Mouse (Mus musculus) testis, postnatal 10 days (tissue): ENCODE results near the gene B230307C23Rik.
"Not testable (repeated sequence)": the region's sequence is repeated elsewhere in the genome, so short reads cannot be mapped to it uniquely, and the experiment has no call there.

Experiments
- DNase-seq: peaks from one replicate; pipeline ENCODE4 v3.0.0; 2021; ENCODE audit warnings: low spot score

The B230307C23Rik gene

DNA sequence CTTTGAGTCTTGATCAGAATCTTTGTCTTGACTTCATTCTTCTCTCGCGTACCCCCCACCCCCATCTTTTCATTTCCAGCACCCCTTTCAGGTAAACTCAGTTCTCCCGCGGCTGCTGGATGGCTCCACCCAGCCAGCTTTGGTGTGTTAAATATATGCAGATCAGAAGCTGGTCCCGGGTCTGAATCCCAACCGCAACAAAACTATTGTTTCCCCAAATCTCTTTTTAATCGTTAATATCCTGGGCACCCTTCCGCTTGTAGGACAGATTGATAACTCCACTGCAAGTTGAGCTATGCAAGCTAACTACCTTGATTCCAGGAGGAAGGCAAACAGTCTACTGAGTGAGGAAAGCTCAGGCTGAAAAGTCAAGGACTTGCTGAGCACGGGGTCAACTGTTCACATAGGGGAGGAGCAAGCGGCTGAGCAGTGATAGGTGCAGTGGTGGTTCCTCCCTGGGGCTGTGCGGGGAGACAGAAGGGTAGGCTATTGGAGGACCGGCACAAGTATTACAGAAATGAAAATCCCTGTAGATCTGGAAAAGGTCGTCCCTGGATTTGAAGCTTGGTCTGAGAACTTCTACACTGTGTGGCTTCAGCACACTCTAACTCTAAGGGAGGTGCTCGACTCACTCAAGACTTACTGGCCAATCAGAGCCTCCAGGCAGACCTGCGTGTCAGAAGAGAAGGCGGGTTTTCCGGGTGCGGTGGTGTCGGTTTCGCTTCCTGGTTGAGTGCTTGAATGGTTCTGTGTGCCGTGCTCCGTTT lies at the start of gene B230307C23Rik:
Gene B230307C23Rik, plus strand, starts transcription at position 700 of the 767 bp plus-strand sequence.
- DNase-seq: peak; percentile 77

DNA sequence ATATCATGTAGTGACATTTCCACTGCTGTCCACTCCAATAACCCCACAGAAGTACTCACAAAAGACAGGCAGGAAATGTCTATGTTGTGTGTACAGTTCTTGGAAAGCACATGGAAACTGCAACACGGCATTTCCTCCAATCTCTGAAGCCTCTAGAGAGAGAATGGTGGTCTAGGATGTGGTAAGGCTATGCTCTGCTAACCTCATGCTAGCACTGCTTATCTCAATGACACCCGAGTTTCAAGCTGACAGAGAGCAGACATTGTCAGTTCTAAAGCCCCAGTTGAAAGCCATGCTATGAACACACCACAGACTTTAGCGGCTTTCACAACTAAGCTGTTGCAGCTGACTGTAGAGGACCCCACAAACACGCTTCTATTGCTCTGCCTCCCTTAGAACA lies 48.3 kb upstream of the B230307C23Rik start:
- no peak for DNase-seq

DNA sequence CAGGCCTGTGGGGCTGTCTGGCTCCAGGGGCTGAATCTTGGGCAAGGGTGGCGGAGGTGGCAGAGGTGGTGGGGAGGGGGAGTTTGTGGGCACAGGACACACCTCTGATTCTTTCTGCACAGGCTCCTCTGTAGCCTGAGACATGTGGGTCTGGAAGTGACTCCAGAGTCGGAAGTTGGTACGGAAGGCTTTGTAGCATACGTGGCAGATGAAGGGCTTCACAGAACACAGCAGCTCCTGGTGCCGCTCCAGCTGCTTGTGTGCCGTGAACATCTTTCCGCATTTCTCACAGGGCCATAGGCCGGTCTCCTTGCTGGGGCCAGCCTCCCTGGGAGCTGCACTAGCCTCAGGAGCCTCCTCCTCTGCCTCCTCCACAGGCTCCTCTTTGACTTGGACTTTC lies 47.1 kb upstream of the B230307C23Rik start:
- no peak for DNase-seq

DNA sequence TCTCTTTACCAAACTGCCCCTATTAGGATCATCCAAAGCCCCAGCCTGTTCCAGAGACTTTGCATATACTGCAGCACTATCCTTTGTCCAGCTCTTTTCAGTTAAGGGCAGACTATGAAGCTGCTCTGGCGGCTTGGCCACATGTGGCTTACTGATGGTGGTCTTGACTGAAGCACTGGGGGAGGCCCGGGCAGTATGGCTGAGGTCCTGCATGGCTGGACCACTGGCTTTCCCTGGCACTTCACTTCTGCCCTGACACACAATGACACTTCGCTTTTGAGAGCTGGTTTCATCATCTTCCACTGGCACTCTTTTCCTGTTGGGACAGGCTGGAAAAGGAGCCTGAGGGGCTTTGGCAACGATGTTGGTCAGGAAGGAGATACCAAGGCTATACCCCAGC lies 44.7 kb upstream of the B230307C23Rik start:
- DNase-seq: no peak

DNA sequence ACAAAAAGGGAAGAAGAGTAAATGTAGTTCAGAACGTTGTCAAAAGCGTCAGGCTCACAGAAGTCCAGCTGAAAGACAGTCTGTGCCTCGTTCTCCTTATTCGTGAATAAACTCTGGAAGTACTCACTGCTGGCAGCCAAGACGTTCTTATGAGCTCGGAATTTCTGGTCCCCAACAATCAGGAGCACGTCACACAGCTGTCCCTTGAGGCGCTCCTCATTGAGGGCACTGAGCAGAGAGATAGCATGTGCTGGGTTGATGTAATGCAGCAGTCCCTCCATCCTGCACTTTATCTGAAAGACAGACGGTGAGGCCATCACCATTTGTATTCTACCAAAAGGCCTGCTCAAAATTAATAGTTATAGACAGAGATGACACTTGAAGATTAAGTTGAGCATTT lies 44.3 kb upstream of the B230307C23Rik start:
- no peak for DNase-seq

DNA sequence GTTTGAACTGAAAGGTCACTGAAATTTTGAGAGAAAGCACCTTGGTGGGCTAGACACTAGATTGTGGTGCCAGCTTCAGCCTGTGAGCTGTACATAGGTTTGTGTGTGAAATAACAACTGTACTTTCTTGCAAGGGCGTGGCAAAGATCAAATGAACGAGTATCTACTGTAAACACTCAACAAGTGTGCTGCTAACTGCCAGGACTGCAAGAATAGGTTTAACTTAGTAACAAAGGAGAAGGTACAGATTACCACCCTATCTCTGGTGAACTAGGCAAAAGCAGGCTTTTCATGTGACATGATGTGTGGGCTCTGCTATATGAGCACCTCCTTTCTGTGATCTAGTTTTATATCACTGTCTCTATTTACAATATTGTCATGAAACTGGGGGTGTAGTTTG lies 43.8 kb upstream of the B230307C23Rik start:
- DNase-seq: no peak

DNA sequence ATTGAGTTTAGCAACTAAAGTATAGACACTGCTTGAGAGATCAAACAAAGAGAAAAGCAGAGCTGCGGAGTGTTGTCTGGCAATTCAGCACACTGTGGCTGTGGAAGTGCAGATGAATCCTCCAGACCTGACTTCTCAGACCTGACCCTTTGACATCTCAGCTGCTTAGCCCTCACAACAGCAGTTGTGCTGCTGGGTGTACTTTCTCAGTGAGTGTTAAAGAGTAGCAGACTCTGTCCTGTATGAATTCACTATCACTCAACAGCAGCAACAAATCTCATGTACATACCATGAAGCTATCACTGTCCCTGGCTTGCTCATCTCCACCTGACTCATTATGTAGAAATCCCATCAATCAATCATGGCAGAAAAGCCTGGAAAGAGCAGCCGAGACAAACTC lies 41.1 kb upstream of the B230307C23Rik start:
- DNase-seq: no peak

DNA sequence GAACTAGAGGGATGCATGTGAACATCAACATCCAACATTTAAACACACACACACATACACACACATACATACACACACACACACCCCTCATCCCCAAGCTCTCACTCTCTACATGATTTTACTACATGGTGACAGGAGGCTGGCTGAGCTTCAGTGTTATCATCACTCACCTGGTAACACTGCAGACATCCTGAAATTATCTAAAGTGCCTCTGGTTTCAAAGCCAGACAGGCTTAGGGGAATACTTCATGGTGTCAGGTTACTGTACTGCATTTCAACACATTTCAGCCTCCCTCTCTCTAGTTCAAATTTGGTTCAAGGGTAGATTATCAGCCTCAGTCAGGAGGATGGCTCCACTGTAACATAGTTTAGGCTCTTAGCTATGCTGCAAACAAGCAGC lies 39.5 kb upstream of the B230307C23Rik start:
- DNase-seq: no peak

DNA sequence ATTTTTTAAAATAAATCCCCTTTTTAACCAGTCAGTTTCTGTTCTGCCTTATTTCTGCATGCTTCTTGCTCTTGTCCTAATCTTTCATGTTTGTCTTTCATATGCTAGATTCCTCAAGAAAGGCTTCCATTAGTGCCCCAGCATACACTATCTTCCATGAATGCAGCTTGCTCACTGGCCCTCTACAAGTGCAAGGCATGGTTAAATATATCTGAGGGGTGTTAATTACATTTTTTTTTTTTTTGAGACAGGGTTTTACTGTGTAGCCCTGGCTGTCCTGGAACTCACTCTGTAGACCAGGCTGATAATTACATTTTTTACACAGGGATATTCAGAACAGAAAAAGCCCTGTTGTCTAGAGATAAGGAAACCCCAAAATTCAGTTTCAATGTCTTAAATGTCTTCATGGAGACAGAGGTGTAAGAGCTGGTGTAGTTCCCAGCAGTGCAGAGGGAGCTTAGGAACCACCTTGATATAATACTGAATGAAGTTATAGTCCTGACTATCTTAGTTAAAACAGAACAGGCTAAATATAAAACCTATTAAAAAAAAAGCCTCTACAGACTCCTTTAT lies 38.6 kb upstream of the B230307C23Rik start:
- no peak for DNase-seq

DNA sequence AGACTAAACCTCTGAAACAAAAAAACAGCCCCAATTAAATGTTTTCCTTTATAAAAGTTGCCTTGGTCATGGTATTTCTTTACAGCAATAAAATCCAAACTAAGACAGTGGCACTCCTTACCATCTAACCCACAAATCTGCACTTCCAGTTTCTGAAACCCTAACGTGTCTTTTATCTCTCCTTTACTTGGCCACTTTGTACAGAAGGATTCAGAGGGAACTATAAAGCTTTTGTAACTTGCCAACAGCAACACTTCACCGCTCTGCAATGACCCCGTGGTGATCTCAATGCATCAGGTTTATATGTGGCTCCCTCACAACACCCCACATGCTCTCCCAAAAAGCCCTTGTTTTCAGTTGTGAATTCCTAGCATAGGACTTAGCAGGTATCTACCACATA lies 36.8 kb upstream of the B230307C23Rik start:
- DNase-seq: no peak

DNA sequence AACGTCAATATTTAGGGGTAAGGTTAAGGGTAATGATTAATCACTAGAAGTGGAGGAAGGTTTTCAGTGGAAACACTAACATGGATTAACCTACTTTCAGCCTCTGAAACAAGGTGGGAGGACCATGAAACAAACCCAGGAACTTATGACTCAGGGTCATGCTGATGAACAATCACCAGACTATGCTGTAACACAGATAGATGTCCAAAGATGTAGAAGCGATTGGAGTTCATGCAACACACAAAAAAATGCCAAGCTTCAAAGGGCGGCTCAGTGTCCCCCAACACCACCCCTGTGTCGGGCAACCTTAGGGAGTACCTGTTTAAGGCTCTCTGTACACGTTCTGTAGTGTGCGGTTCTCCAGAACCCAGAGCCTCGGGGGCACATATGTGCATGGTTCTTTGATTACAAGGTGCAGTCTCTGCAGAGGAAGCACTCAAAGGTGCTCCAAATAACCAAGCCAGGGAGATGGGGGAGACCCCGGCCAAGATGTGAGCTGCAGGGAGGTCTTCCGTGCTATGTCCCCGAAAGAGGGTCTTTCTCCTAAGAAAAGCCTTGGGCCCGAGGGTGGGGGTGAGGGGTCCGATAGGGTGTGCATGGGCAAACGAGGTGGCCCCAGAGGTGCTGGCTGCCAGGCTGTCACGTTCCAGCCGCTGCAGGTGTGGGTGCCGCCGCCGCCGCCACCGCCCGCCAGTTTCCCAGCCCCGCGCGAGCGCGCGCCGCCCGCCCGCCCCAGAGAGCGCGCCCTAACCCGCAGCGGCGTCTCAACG lies 35.5 kb upstream of the B230307C23Rik start:
- no peak for DNase-seq

DNA sequence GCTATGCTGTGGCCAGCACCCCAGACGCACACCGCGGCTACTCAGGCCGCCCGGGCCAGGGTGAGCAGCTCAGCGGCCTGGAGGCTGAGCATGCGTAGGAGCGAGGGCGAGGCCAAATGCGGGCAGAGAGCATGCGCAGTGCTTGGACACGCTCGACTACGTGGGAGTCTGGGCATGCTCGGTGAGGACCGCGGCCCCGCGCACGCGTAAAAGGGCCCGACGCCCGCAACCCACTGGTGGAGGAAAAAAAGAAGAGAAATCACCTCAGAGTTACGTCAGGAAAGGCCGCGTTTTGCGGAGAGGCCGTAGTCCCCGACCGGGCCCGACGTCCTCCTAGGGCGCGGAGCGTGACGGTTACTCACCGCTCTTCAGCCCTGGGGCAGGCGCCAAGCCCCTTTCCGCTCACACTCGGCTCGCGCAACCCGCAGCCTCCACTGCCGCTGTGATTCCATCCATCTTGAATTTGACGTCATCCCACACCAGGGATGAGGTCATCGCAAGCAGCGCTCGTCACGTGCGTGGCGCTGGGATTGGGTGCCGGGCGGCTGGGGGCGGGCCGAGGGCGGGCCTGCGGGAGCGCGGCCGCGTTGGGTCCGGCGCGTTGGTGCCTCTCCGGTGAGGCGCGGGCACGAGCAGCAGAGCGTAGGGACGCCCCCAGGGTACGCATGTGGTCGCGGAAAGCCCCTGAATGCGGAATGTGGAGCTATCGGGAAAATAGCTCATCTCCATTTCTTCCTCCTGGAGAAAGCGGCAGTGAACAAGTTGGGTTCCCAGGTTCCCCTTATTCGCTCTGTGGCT lies 34.8 kb upstream of the B230307C23Rik start, which contains the start of the genes C2cd2 and Zbtb21:
Gene C2cd2, minus strand, starts transcription at position 448 of the 798 bp plus-strand sequence.
Gene Zbtb21, minus strand, starts transcription at position 472 of the 798 bp plus-strand sequence.
- peak; percentile 97 for DNase-seq

DNA sequence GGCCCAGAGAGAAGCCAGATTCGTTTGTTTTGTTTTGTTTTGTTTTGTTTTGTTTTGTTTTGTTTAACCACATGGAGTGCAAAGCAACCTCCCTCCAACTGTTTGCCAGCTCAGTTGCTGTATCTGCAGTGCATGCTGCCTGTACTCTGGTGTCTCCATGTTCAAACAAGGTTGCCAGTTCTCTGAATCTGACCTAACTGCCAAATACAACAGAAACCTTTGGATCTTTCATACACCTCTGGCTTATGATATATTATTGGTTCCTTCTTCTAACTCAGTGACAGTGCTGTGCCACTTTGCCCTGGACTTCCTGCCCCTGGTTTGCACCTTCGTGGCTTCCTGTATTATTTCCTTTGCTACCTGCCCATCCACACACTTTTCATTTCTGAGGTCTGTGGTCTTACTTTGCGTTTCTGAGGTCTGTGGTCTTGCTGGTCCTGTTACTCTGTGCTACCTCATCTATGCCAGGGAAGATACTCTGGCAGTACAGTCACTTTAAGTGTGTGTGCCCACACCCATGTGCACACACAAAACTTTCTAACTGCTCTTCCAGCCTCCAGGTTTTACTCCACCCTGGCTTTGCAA lies 33.1 kb upstream of the B230307C23Rik start:
- no peak for DNase-seq

DNA sequence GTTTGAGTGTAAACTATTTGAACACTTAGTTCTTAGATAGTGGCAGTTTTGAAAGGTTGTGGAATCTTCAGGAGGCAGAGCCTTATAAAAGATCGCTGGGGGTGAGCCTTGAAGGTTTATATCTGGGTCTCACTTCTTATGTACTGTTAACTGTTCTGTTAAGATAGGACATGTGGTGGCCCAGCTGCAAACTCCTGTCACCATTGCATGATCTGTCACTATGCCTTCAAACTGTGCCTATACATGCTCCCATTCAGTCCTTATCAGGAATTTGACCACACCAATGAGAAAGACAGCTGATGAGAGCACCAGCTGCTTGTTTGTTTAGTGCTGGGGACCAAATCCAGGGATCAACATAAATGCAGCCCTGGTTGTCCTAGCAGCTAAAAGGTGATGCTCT lies 19.8 kb upstream of the B230307C23Rik start:
- no peak for DNase-seq

DNA sequence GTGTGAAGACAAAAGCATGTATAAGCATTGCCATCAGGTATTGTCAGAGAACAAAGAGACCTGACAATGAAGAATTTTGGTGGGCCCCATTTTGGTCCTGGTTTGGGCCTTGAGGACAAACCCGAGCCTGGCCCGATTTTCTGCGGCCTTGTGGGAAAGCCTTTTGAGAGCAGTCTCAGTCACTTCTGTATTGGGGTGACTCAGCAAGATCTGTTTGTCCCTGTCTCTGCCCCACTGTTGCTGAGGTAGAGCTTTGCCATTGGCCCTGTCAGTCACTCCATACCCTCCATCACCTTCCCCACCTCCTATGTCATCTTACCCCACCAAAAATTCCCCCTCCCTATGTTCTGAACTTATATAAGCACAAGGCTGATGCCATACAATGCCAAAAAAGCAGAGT lies 19.4 kb upstream of the B230307C23Rik start:
- no peak for DNase-seq

DNA sequence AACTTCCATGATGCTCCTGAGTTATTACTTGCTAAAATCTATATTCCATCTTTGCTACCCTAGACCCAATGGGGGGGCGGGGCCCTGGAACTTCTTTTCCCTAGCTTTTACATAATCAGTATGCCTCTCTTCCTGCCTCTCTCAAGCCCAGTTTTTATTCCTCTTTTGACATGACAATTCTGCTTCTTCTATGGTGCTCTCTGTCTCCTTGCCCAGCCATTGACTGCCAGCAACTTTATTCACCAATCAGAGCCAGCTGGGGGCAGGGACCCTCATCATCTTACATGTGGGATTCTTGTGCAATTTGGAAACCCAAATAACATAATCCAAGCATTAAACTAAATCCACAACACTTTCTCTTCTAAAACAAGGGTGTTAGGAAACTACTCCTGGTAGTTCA lies 15.8 kb upstream of the B230307C23Rik start:
- DNase-seq: no peak

DNA sequence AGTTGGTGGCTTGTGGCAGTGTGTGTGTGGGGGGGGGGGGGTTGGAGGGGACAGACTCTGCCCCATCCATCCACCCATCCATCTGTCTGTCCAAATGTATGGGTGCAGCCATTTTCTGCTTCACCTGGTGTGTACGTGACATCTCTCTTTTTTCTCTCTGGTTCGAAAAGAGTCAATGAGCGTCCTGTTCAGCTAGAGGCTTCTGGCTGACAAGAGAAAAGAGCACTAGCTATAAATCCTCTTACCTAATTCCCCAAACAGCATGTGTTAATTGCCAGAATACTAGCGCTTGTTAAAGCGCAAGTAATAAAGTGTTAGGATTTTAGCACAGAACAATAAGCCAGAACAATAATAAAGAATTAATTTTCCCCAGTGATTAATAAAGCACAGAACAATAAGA lies 12.5 kb upstream of the B230307C23Rik start:
- no peak for DNase-seq

DNA sequence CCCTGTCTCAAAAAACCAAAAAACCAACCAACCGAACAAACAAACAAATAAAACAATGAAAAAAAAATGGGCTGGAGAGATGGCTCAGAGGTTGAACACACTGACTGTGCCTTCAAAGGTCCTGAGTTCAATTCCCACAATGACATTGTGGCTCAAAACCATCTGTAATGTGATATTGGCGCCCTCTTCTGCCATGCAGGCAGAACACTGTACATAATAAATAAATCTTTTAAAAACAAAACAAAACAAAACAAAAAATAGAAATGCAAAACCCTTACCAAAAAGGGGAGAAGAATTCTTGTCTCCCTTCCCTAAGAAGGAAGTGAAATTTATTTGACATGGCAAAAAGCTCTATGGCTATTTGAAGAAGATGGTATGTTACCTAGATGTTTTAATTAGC lies 5.6 kb upstream of the B230307C23Rik start:
- DNase-seq: no peak

DNA sequence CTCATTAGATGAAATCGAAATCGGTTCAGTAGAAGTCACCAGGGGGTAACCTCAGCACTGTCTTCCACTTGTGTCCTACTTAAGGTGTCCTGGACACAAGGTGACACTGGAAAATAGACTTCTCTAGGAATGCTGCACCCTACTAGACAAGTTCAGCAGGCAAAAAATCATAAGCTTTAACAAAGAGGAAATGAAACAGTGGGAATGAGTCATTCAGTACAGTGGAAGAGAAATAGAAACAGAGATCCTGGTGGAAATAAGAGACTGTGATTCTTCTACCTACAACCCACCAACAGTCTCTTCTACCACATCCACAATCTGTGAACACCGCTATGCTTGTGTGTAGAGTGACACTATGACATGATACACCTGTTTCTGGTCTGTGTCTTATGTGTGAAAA lies 4.6 kb upstream of the B230307C23Rik start:
- DNase-seq: not testable (repeated sequence)

DNA sequence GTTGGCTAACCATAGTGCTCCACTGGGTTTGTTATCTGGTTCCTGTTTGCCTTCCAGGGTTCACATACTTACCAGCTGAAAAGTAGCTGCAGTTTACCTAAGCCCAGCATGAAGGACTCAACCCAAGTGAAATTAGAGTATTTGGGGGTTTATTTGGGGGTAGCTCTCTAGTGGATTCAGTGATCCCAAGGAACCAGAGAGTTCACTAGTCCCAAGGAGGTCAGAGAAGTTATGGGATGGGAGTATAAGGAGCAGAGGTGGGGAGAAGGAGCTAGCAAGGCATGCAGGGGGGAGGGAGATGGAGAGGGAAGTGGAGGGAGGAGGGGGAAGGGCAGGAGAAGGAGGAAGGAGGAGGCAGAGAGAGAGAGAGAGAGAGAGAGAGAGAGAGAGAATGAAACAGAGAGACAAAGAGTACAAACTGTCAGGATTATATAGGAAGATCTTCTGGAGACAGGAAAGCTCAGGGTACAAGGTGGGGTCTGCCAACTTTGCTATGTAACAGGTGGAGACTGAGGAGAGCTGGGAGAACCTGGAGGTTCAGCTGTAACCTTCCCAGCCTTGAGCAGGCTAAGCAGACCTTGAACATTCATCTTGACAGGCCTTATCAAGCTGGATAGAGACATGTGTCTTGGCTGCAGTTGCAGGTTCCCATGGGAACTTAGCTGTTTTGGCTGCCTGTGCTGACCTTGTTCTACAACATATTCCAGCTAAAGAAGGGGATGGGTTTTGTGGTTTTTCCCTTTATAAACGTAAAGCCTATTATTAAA lies 1.1 kb upstream of the B230307C23Rik start:
- no peak for DNase-seq

DNA sequence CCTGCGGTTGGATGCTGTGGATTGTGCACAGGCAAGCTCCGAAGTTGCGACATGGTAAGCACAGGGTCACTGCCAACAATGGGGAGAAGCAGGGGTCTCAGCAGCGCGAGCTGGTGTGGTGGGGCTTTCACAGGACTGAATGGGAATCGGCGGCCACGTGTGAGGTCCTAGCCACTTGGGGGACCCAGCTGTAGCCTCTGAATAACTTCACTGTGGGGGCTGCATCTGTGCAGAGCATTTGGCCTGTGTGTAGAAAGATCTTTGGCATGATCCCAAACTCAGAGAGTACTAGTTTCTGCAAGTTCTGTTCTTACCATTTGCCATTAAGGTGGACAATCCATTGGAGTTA lies 242 bp downstream of the B230307C23Rik start:
- not testable (repeated sequence) for DNase-seq
